Mouse (Mus musculus): ENCODE data around the gene Krtap2-4. TPM values are rescaled to one million over a fixed set of nuclear protein-coding genes. Genes with fewer than 3 reads are reported as not detected.

Krtap2-4 gene
- polyA plus RNA-seq, 1 experiment from 2014 or later = not detected

GRCm38 (mm10) chr11:99581051-99581450 lies 33.6 kb downstream of the Krtap2-4 start:
- ATAC-seq (ENCODE audit: insufficient read depth, low FRiP score, low read depth) = no peak
- no peaks in the 10 kb centered on the region for H3K36me3 ChIP-seq
- no peak overlapping the region for H3K9ac ChIP-seq
- no peak overlapping the region for H3K4me2 ChIP-seq
- H3K4me3 ChIP-seq (replicated peaks) = no peak overlapping the region
- H3K9me3 ChIP-seq = no peaks in the 10 kb centered on the region
- no peaks in the 10 kb centered on the region for H3K4me1 ChIP-seq
- WGBS = 92% methylated on average over 5 of the region's 5 CpGs
- H3K27me3 ChIP-seq (replicated peaks) = no peaks in the 10 kb centered on the region
- H3K27ac ChIP-seq = no peak overlapping the region

- H3K27ac ChIP-seq = no peak within 1 kb of the TSS
- no peaks in the 10 kb centered on the region for H3K4me1 ChIP-seq
- H3K9ac ChIP-seq = no peak within 1 kb of the TSS
- no peaks in the 10 kb centered on the region for H3K27me3 ChIP-seq (replicated peaks)
- H3K36me3 ChIP-seq = no peaks in the 10 kb centered on the region
- H3K9me3 ChIP-seq = no peaks in the 10 kb centered on the region
- H3K4me2 ChIP-seq = no peak within 1 kb of the TSS
- 80% methylated on average over 6 of the region's 6 CpGs for whole genome bisulfite sequencing
- ATAC-seq (ENCODE audit: insufficient read depth, low FRiP score, low read depth) = no peak
- no peak within 1 kb of the TSS for H3K4me3 ChIP-seq (replicated peaks)
These were observed 34.0 kb downstream of the Krtap2-4 start, which contains the start of gene Krtap1-5 for GRCm38 (mm10) chr11:99580636-99581035. Gene Krtap1-5, minus strand, starts transcription at chr11:99581016.

- Histone ChIP-seq H3K36me3 (no peaks in the 10 kb centered on the region), H3K9ac (no peak overlapping the region), H3K4me3 (replicated peaks) (no peak overlapping the region), H3K27me3 (replicated peaks) (no peaks in the 10 kb centered on the region), H3K4me2 (peak overlapping the region; percentile 45; the same call in 1 of the 2 replicates), H3K27ac (no peak overlapping the region), H3K4me1 (no peaks in the 10 kb centered on the region), H3K9me3 (no peaks in the 10 kb centered on the region)
- 2% methylated on average over 7 of the region's 7 CpGs for WGBS
- no peak for ATAC-seq (ENCODE audit: insufficient read depth, low FRiP score, low read depth)
These were observed 40.5 kb downstream of the Krtap2-4 start for GRCm38 (mm10) chr11:99574106-99574505.

- no peak overlapping the region for H3K27ac ChIP-seq
- H3K4me1 ChIP-seq = no peaks in the 10 kb centered on the region
- H3K4me3 ChIP-seq (replicated peaks) = no peak overlapping the region
- 66% methylated on average over 4 of the region's 4 CpGs for WGBS
- ATAC-seq (ENCODE audit: insufficient read depth, low FRiP score, low read depth) = no peak
- H3K27me3 ChIP-seq (replicated peaks) = no peaks in the 10 kb centered on the region
- no peaks in the 10 kb centered on the region for H3K36me3 ChIP-seq
- H3K4me2 ChIP-seq = no peak overlapping the region
- no peak overlapping the region for H3K9ac ChIP-seq
- no peaks in the 10 kb centered on the region for H3K9me3 ChIP-seq
These were observed 41.5 kb downstream of the Krtap2-4 start for GRCm38 (mm10) chr11:99573164-99573563.

GRCm38 (mm10) chr11:99566530-99566929 lies 48.1 kb downstream of the Krtap2-4 start, which contains the start of gene Krtap3-1:
Gene Krtap3-1, minus strand, starts transcription at chr11:99566630.
- no peak within 1 kb of the TSS for H3K4me3 ChIP-seq (replicated peaks)
- no peaks in the 10 kb centered on the region for H3K9me3 ChIP-seq
- no peaks in the 10 kb centered on the region for H3K27me3 ChIP-seq (replicated peaks)
- no peak within 1 kb of the TSS for H3K4me2 ChIP-seq
- no peak within 1 kb of the TSS for H3K27ac ChIP-seq
- no peaks in the 10 kb centered on the region for H3K36me3 ChIP-seq
- no peaks in the 10 kb centered on the region for H3K4me1 ChIP-seq
- 85% methylated on average over 7 of the region's 7 CpGs for WGBS
- no peak for ATAC-seq (ENCODE audit: insufficient read depth, low FRiP score, low read depth)
- H3K9ac ChIP-seq = no peak within 1 kb of the TSS

Other genes starting within 250 kb of the Krtap2-4 start
- 0.08 TPM in 2 replicates for gene Krt28, start 239.9 kb downstream of the Krtap2-4 start, polyA plus RNA-seq (2015; fragmentation: Nextera tagmentation; extraction: Ambion mirVana)
- gene Krt10, start 225.5 kb downstream of the Krtap2-4 start, polyA plus RNA-seq (2015; fragmentation: Nextera tagmentation; extraction: Ambion mirVana) = 22.2 and 24.5 TPM in 2 replicates
- gene Krt12, start 192.6 kb downstream of the Krtap2-4 start, polyA plus RNA-seq (2015; fragmentation: Nextera tagmentation; extraction: Ambion mirVana) = 0.09 TPM in 1 of 2 replicates, not detected in the other
- 17.1 and 19.7 TPM in 2 replicates for gene Krt20, start 176.7 kb downstream of the Krtap2-4 start, polyA plus RNA-seq (2015; fragmentation: Nextera tagmentation; extraction: Ambion mirVana)
- 33.1 and 41.9 TPM in 2 replicates for gene Krt23, start 121.7 kb downstream of the Krtap2-4 start, polyA plus RNA-seq (2015; fragmentation: Nextera tagmentation; extraction: Ambion mirVana)
- not detected in 2 replicates for gene Krt39, start 93.5 kb downstream of the Krtap2-4 start, polyA plus RNA-seq (2015; fragmentation: Nextera tagmentation; extraction: Ambion mirVana)
- not detected in 2 replicates for gene Krt40, start 71.7 kb downstream of the Krtap2-4 start, polyA plus RNA-seq (2015; fragmentation: Nextera tagmentation; extraction: Ambion mirVana)
- not detected in 2 replicates for gene Krtap3-3, start 64.0 kb downstream of the Krtap2-4 start, polyA plus RNA-seq (2015; fragmentation: Nextera tagmentation; extraction: Ambion mirVana)
- gene Krtap3-2, start 58.0 kb downstream of the Krtap2-4 start, polyA plus RNA-seq (2015; fragmentation: Nextera tagmentation; extraction: Ambion mirVana) = not detected in 2 replicates
- not detected in 2 replicates for gene Gm11939, start 55.4 kb downstream of the Krtap2-4 start, polyA plus RNA-seq (2015; fragmentation: Nextera tagmentation; extraction: Ambion mirVana)
- gene Krtap3-1, start 48.2 kb downstream of the Krtap2-4 start, polyA plus RNA-seq (2015; fragmentation: Nextera tagmentation; extraction: Ambion mirVana) = not detected in 2 replicates
- not detected in 2 replicates for gene Krtap1-5, start 33.8 kb downstream of the Krtap2-4 start, polyA plus RNA-seq (2015; fragmentation: Nextera tagmentation; extraction: Ambion mirVana)
- not detected in 2 replicates for gene Krtap1-4, start 31.2 kb downstream of the Krtap2-4 start, polyA plus RNA-seq (2015; fragmentation: Nextera tagmentation; extraction: Ambion mirVana)
- not detected in 2 replicates for gene Krtap1-3, start 23.5 kb downstream of the Krtap2-4 start, polyA plus RNA-seq (2015; fragmentation: Nextera tagmentation; extraction: Ambion mirVana)
- not detected in 2 replicates for gene Krtap9-3, start 16.7 kb downstream of the Krtap2-4 start, polyA plus RNA-seq (2015; fragmentation: Nextera tagmentation; extraction: Ambion mirVana)
- gene Gm11938, start 11.5 kb downstream of the Krtap2-4 start, polyA plus RNA-seq (2015; fragmentation: Nextera tagmentation; extraction: Ambion mirVana) = not detected in 2 replicates
- not detected in 2 replicates for gene Gm11937, start 4.7 kb downstream of the Krtap2-4 start, polyA plus RNA-seq (2015; fragmentation: Nextera tagmentation; extraction: Ambion mirVana)
- gene Gm11562, start 5.6 kb upstream of the Krtap2-4 start, polyA plus RNA-seq (2015; fragmentation: Nextera tagmentation; extraction: Ambion mirVana) = not detected in 2 replicates
- gene Krtap4-1, start 13.4 kb upstream of the Krtap2-4 start, polyA plus RNA-seq (2015; fragmentation: Nextera tagmentation; extraction: Ambion mirVana) = not detected in 2 replicates
- gene Krtap4-2, start 20.2 kb upstream of the Krtap2-4 start, polyA plus RNA-seq (2015; fragmentation: Nextera tagmentation; extraction: Ambion mirVana) = not detected in 2 replicates
- gene Krtap4-7, start 29.2 kb upstream of the Krtap2-4 start, polyA plus RNA-seq (2015; fragmentation: Nextera tagmentation; extraction: Ambion mirVana) = not detected in 2 replicates
- not detected in 2 replicates for gene Gm11555, start 35.4 kb upstream of the Krtap2-4 start, polyA plus RNA-seq (2015; fragmentation: Nextera tagmentation; extraction: Ambion mirVana)
- not detected in 2 replicates for gene Gm11563, start 44.1 kb upstream of the Krtap2-4 start, polyA plus RNA-seq (2015; fragmentation: Nextera tagmentation; extraction: Ambion mirVana)
- gene Krtap4-6, start 51.1 kb upstream of the Krtap2-4 start, polyA plus RNA-seq (2015; fragmentation: Nextera tagmentation; extraction: Ambion mirVana) = not detected in 2 replicates
- not detected in 2 replicates for gene Gm14190, start 75.9 kb upstream of the Krtap2-4 start, polyA plus RNA-seq (2015; fragmentation: Nextera tagmentation; extraction: Ambion mirVana)
- gene Gm14180, start 119.4 kb upstream of the Krtap2-4 start, polyA plus RNA-seq (2015; fragmentation: Nextera tagmentation; extraction: Ambion mirVana) = not detected in 2 replicates
- not detected in 2 replicates for gene Gm11595, start 158.1 kb upstream of the Krtap2-4 start, polyA plus RNA-seq (2015; fragmentation: Nextera tagmentation; extraction: Ambion mirVana)
- gene Krtap4-8, start 165.9 kb upstream of the Krtap2-4 start, polyA plus RNA-seq (2015; fragmentation: Nextera tagmentation; extraction: Ambion mirVana) = not detected in 2 replicates
- not detected in 2 replicates for gene Krtap4-9, start 170.4 kb upstream of the Krtap2-4 start, polyA plus RNA-seq (2015; fragmentation: Nextera tagmentation; extraction: Ambion mirVana)
- gene Gm11596, start 178.6 kb upstream of the Krtap2-4 start, polyA plus RNA-seq (2015; fragmentation: Nextera tagmentation; extraction: Ambion mirVana) = not detected in 2 replicates
- not detected in 2 replicates for gene Gm11569, start 184.1 kb upstream of the Krtap2-4 start, polyA plus RNA-seq (2015; fragmentation: Nextera tagmentation; extraction: Ambion mirVana)
- gene Gm11554, start 189.6 kb upstream of the Krtap2-4 start, polyA plus RNA-seq (2015; fragmentation: Nextera tagmentation; extraction: Ambion mirVana) = not detected in 2 replicates
- not detected in 2 replicates for gene Krtap4-13, start 195.0 kb upstream of the Krtap2-4 start, polyA plus RNA-seq (2015; fragmentation: Nextera tagmentation; extraction: Ambion mirVana)
- gene Gm11564, start 200.8 kb upstream of the Krtap2-4 start, polyA plus RNA-seq (2015; fragmentation: Nextera tagmentation; extraction: Ambion mirVana) = not detected in 2 replicates
- not detected in 2 replicates for gene 2300003K06Rik, start 223.2 kb upstream of the Krtap2-4 start, polyA plus RNA-seq (2015; fragmentation: Nextera tagmentation; extraction: Ambion mirVana)
- not detected in 2 replicates for gene Krtap4-16, start 236.8 kb upstream of the Krtap2-4 start, polyA plus RNA-seq (2015; fragmentation: Nextera tagmentation; extraction: Ambion mirVana)
- not detected in 2 replicates for gene Gm11568, start 243.1 kb upstream of the Krtap2-4 start, polyA plus RNA-seq (2015; fragmentation: Nextera tagmentation; extraction: Ambion mirVana)
- not detected in 2 replicates for gene Gm11559, start 249.6 kb upstream of the Krtap2-4 start, polyA plus RNA-seq (2015; fragmentation: Nextera tagmentation; extraction: Ambion mirVana)

Measured in stomach, embryonic 15.5 days (tissue).